Mouse (Mus musculus) testis, adult 2 months (tissue): ENCODE measurements around the gene Adi1.

Experiments
- CTCF ChIP-seq: fragments of 200-500 bp; IDR thresholded peaks from 2 replicates; pipeline ENCODE4 v1.5.1; 2012; ENCODE audit warnings: low read depth, mild to moderate bottlenecking, inconsistent platforms, low read length, moderate library complexity; ENCODE audit not compliant: control insufficient read depth, insufficient read depth, insufficient replicate concordance
- POLR2A ChIP-seq: fragments of 200-500 bp; IDR thresholded peaks from 2 replicates; pipeline ENCODE4 v1.6.1; 2012; ENCODE audit warnings: low read depth, mild to moderate bottlenecking, inconsistent platforms, low read length, moderate library complexity; ENCODE audit not compliant: control insufficient read depth

DNA sequence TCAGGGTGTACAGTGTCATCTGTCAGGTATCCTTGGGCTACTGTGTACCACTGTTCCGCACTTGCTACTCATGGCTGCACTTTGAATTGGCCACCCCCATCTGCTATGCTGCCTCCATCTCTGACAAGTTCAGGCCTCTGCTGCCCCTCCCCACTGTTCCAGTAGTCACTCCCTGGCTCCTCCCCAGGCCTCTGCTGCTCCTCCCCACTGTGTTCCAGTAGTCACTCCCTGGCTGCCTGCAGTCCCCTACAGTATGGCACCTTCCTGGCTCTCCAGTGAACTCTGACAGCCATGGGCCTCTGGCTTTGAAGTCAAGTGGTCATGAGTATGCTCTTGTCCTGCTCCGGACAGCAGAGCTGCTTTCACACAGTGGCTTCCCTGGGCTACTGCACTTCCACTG, 19.2 kb downstream of the Adi1 start:
- TF ChIP-seq CTCF (no peak), POLR2A (no peak)
